Mouse (Mus musculus) gastrocnemius, postnatal 36 days (tissue): ENCODE data around the gene Spaca6. TPM values are rescaled to one million over a fixed set of nuclear protein-coding genes. Genes with fewer than 3 reads are reported as not detected.
"Not testable (repeated sequence)": the region's sequence is repeated elsewhere in the genome, so short reads cannot be mapped to it uniquely, and the experiment has no call there.

Source experiments
- DNase-seq, 2 experiments: peaks; one replicate each; pipeline ENCODE4 v3.0.0; 2022
- intact Hi-C: fragments of 180-260 bp; cut with DNase I; formaldehyde crosslinking; loops from one replicate; pipeline ENCODE4 v1.15.1; 2025
- total RNA-seq, 2 experiments: library from RNA; stranded (reverse); gene quantifications; 2 replicates each; pipeline ENCODE4 v1.2.3; 2021

Gene Spaca6
- total RNA-seq, 2 experiments from 2014 or later: 8.7 to 9.4 TPM

DNA sequence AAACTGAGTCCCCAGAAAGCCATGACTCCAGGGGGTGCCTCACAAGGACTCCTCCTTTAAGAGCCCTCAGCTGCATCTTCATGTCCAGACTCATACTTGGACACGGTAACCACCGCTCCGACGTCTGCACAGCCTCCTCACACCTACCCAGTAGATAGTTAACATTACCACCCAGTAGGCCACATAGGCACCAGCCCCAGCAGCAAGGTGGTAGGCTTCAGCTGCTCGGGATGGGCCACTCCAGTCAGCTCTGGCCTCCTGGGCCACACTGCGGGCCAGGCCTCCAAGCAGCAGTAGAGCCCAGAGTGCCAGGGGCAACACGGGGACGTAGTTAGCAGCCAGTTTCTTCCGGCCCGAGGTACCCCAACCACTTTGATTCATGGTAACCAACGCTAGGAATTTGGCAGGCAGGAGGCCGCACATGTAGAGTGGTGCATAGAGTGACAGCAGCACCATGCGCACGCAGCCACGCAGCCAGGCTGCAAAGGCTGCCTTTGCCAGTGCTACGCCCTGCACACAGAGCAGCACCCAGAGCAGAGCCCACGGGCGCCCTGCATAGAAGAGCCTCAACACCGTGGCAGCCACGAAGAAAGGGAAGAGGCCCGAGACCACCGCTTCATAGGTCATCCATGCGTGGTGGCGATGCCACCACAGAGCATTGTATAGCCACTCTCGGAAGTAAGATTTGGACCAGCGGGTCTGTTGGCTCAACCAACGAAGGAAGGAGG, 16.7 kb downstream of the Spaca6 start:
- intact Hi-C loops: loop anchor here (5.0 kb wide), 1 partner anchor 54 kb away; no protein-coding TSS in a partner anchor
- no peak for DNase-seq

DNA sequence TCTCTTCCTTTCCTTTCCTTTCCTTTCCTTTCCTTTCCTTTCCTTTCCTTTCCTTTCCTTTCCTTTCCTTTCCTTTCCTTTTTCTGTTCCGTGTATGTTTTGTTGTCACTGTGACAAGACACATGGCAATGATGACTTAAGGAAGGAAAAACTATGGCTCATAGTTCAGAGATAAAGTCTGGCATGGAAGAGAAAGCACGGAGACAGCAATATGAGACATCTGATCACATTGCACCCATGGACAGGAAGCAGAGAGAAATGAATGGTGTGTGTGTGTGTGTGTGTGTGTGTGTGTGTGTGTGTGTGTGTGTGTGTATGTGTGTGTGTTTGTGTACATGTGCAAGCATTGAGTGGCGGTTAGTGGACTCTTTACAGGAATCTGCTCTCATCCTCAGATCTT, 17.6 kb downstream of the Spaca6 start:
- intact Hi-C loops: loop anchor here (5.0 kb wide), 1 partner anchor 53 kb away; no protein-coding TSS in a partner anchor
- DNase-seq: not testable (repeated sequence)

DNA sequence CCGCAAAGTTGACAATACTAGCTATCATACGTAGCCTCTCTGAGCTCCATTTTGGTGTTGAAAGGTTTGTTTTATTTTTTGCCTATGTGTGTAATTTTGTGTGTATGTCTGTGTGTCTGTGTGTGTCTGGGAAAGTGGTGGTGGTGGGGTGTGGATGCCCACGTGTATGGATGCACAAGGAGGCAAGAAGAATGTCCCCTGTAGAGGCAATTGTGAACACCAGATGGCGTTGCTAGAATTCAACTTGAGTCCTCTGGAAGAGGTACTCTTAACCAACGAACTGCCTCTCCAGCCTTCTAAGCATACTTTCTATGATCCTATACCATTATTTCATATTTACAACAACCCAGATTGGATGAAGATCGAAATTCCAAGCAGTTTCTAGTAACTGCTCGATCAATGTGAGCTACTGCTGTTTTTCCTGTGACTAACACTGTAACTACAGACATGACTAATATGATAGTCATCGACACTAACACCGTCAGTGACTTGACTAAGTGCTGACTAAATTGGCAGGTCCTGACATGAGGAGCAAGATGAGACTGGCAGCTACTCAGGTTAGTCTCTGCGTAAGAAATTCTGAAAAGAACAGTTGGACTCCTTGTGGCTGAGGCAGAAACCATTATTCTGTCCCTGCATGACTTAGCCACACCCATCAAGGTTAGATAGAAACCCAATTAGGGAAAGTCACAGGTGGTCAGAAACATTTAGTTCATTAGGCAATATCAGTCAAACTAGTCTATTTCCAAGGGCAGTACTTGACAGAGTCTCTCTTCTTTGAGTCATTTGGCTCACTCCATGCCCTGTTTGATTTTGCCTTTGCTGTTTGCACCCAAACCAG, 18.4 kb downstream of the Spaca6 start:
- no peak for DNase-seq
- intact Hi-C loops: no loop called here

DNA sequence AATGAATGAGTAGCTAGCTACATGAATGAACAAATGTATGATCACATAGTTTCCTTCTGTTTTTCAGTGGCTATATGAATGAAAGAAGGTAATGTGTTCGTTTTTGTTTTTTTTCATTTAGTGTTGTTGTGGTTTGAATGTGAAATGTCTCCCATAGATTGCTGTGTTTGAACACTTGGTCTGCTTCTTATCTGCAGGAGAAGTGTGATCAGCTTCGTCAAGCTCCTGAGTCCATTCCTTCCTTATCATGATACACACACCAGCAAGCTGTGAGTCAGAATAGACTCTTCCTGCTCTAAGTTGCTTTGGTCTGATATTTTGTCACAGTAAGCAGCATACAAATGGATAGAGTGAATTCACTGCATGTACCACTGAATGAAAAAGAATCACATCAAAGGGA, 22.0 kb downstream of the Spaca6 start:
- intact Hi-C loops: no loop called here
- DNase-seq: no peak

DNA sequence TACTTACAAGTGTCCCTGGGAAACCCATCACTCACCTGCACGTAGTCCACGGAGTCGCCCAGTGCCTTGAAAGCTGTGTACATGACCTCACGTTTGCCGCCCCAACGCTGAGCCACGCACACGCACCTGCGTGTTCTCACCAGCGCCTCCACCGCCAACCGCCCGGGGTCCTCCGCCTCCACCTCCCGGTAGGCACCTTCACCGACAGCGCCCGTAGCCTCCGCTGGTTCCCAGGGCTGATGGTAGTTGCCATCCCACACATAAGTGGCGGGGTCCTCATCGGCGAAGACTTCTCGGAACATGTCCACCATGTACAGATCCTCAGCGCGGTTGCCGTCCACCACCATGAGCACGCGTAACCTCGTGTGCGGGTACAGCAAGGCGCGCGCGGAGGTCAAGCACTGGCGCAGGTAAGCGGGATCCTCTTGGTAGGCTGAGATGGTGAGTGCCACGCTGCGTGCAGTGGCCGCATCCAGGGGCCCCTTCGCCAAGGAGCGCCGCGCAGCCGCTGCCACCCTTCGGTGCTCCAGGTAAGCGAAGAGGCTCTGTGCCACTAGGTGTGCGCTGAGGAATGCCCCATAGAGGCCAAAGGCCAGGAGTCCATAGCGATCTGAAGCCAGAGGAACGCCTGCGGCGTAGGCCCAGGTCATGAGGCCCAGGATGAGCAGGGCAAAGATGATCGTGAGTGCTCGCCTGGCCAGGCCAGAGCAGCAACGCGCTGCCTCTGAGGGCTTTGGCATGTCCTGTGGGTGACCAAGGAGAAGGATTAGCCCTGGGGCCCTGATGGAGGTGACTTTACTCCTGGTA, 23.2 kb downstream of the Spaca6 start:
- no peak for DNase-seq
- intact Hi-C loops: no loop called here

DNA sequence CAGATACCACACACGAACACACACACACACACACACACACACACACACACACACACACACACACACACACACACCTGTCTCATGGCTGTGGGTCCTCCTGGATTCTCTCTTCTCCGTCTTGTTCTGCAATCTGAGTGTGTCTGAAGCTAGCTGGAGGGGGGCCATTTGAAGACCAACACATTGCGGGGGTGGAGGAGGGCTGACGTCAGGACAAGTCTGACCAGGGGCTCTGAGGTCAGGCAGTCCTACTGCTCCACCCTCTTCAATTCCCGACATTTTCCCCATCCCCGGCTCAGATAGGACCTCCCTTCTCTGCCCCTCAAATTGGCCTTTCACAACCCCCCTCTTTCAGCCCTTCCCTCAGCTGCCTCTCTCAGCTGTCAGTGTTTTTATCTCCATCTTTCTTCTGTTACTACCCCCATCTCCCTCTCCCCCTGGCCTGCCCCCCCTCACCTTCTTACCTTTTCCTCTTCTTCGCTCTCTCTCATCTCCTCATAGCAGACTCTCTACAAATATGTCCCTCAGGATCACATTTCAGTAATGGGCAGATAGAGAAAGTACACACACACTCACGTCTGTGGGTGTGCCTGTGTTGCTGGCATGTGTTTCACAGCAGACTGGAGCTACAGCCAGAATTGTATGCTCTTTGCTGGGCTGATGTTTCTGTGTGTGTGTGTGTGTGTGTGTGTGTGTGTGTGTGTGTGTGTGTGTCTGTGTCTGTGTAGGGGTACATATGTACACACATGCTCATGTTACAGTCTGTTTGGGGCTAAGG, 28.3 kb downstream of the Spaca6 start, which contains the start of gene Has1:
TSS of gene Has1 (minus strand) at position 142 of the 775 bp plus-strand sequence.
- no peak for DNase-seq
- intact Hi-C loops: no loop called here

DNA sequence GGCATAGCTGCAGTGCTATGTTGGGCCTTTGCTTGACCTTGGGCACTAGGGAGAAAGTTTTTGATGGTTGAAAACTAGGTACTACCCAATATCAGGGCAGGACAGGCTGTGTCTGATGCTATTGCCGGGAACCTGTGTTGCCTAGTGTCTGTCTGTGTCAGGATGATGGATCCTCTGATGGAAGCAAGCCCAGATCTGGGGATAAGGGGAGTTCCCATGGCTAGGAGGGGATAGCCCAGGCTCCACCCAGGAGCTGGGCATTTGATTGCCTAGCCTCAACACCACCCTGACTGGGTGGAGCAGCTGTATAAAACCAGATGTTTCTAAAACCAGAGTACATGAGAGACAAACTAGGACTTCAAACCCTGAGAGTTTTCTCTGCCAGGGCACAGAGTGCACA, 29.7 kb downstream of the Spaca6 start:
- intact Hi-C loops: no loop called here
- DNase-seq: no peak

DNA sequence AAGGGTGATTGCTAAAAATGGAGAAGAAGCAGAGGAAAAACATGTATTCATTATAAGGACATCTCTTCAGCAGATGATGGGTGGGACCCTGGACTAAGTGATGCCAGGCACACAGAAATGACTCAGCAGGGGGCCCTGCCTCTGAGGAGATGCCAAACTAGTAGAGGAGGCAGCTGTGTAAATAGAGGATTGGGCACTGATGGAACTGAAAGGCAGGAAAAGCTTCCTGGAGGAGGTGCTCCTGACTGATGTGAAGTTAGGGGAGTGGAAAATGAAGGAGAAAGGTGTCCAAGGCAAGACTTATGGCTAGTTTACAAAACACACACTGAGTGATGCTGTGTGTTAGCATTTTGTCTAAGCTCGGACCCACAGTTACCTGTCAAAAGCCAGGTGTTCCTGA, 30.5 kb downstream of the Spaca6 start:
- intact Hi-C loops: no loop called here
- DNase-seq: no peak

DNA sequence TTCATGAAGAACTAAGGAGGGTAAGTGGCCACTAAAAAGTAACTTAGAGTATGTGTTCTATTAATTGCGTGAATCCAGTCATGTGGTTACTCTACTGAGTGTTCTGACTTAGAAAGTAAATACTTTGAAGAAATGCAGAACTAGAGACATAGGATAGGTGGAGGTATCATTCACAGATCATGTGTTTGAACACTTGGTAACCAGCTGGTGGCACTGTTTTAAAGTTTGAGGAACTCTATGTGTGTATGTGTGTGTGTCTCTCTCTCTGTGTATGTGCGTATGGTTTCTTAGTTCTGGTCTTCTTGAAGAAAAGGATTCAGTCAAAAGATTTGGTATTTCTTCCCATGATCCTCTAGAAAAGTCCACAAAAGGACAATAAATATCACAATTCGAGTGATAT, 33.2 kb downstream of the Spaca6 start:
- intact Hi-C loops: no loop called here
- DNase-seq: no peak

DNA sequence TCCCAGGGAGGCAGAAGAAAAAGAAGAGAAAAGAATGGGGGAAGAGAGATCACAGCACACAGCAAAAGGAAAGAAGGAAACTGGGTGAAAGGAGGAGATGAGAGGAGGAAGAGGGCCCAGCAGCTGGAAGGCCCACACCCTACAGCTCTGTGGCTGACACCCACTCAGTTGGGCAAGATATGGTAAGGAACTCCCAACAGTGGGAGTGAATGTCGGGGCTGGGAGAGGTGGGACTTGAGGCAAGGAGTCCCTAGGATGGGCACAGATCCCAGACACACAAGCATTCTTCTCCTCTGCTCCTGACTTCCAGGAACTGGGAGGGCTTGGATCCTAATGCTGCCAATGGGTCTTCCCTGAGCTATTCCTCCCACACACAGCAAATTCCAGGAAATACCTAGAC, 35.4 kb downstream of the Spaca6 start:
- intact Hi-C loops: no loop called here
- peak in 1 of 2 experiments; percentile 14 for DNase-seq

DNA sequence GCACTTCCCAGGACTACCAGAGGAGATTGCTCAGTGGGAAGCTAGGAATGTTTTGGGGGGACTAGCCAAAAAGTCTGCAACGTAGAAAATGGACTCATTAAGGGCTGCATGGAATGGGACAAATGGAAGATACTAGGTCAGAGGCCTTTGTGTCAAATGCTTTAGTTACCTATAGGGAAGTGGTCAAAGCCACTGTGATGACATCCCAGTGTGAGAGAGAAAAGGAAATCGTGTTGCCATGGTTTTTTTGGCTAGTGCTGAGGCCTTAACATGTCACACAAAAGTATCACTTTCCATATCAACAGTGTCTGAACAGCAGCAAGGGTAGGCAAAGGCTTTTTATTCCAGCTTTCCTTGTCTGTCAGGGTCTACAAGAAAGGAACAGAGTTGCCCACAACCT, 38.2 kb downstream of the Spaca6 start:
- intact Hi-C loops: no loop called here
- DNase-seq: no peak

DNA sequence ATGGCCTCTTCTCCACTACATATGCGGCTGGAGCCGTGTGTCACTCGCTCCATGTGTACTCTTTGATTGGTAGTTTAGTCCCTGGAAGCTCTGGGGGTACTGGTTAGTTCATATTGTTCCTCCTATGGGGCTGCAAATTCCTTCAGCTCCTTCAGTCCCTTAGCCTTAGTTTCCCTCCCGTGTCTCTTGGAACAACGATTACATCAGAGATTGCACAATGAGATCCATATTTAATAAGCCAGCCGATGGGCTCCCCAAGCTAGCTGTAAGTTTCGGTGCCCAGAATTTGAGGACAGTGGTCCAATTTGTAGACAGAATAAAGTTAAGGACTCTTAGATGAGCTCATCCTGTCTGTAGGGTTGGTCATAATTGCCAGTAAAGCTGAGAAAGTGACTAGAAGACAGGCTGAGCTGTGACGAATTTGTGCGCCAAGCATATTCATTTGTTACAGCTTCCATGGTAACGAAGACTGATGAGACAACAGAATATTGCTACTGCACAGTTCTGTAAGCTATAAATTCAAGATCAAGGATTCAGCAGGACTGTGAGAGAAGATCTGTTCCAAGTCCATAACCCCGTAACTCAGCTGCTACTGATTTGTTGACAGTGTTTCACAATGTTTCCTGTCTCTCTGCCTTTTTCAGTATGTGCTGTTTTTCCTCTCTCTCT, 40.0 kb downstream of the Spaca6 start:
- intact Hi-C loops: no loop called here
- DNase-seq: no peak

DNA sequence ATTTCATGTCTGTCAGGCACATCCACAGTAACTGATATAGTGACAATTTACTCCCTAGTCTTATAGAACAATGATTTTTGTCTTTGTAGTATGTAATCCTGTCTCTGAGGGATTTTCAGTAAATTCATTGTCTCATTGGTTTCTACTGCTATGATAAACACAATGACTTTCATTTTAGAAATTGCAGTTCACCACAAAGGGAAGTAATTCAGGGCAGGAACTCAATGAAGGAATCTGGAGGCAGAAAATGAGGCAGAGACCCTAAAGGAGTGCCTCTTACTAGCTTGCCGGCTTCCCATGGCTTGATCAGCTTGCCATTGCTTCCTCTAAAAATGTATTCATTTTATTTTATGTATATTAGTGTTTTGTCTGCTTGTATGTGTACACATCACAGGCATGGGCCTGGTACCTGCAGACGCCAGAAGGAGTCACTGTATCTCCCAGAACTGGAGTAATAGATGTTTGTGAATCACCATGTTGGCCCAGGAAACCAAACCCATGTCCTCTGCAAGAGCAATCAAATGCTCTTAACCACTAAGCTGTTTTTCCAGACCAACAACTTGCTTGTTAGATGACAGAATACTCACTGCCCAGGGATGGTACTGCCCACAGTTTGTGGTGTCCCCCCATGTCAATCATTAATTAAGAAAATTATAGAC, 44.1 kb downstream of the Spaca6 start:
- intact Hi-C loops: no loop called here
- DNase-seq: no peak

DNA sequence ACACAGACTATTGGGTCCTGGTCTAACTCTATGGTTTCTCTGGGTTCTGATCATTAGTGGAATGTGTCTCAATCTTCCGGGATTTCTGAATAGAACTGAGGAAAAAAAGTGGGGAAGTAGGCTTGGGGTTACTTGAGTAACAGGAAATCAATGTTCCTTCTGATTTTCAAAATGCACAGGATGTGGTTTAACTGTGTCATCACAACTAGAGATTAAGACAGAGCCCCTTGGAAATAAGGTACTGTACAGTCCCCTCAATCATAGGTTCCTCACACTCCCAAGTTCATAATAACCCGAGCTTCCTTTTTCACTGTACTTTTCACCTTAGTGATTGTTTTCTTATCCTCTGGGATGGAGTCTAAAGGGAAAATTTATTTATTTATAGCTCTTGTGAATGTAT, 44.7 kb downstream of the Spaca6 start:
- no peak for DNase-seq
- intact Hi-C loops: no loop called here

DNA sequence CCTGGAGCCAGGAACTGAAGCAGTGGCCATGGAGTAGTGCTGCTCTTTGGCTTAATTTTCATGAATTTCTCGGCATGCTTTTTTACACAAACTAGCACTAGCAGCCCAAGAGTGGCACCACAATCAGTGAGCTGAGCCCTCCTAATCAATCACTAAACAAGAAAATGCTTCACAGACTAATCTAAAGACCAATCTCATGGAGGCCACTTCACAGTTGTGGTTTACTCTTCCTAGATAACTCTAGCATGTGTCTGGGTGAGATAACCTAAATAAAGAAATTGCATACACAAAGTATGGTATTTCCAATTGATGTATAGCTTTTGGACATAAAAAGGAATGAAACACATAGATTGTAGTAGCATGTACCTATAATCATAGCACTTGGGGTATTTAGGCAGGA, 52.4 kb downstream of the Spaca6 start:
- no peak for DNase-seq
- intact Hi-C loops: no loop called here

DNA sequence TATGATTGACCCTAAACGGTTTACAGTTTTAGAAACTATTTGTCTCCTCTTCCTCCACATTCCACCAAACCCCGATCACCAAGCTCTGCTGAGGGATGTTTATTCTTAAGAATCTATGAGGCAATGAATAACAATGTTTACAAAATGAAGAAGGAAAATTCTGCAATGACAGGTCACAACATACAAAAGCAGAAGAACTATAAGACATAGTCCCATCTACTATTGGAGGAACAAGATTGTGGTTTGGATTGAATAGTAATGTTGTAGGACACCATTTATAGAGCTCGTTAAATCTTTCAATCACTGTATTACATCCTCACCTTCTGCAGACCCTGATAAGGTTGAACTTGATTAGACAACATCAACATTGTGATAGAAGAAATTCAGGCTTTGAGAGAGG, 55.7 kb downstream of the Spaca6 start:
- intact Hi-C loops: no loop called here
- DNase-seq: no peak

DNA sequence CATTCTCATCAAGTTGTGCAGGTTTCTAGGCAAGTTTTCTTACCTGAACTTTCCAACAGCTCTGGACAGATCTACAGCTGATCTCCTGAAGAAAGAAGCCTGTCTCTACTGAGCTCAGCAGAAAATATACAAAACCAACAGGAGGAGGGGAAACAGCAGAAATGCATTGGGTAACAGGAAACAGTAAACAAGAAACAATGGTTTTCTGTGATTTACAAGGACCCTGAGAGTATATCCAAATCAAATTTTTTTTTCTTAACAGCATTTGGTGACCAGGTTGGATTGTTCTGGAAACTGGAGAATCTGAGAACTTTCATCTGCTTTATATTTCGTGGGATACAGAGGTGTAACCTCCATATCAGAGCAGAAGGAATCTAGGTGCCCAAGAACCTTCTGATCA, 56.9 kb downstream of the Spaca6 start, which contains the start of gene Fpr1:
TSS of gene Fpr1 (minus strand) at position 101 of the 400 bp plus-strand sequence.
- intact Hi-C loops: no loop called here
- no peak for DNase-seq

DNA sequence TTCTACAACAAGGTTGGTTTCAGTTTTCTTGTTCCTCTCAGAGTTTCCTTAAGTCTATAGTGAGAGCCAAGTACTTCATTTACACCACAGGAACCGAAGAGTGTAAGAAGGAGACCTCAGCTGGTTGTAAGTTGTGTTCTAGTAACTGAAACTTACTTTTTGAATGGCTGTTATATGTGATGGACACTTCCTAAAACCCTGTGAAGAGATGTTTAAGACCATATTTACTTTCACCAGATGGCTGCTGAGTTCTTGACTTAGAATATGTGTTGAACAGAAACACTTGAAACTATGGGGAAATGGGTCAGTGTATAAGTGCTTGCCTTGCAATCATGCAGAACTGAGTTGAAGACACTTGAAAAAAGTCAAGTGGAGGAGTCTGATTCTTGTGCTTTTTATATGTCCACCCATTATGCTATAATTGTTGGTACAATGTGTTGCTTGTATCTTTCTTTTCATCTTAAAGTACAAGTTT, 60.9 kb downstream of the Spaca6 start, which contains the start of the genes Fpr2 and Fpr3:
TSS of gene Fpr2 (plus strand) at position 51 of the 475 bp plus-strand sequence.
TSS of gene Fpr3 (plus strand) at position 79 of the 475 bp plus-strand sequence.
- DNase-seq: no peak
- intact Hi-C loops: no loop called here
